Mouse (Mus musculus): Measurements from ENCODE around the gene Lrp8. TPM values are rescaled to one million over a fixed set of nuclear protein-coding genes. Genes with fewer than 3 reads are reported as not detected.

The Lrp8 gene
- polyA plus RNA-seq, 1 experiment from 2014 or later: 4.1 TPM

GRCm38 (mm10) chr4:107923803-107924194 is 121.7 kb downstream of the Lrp8 start:
- Histone ChIP-seq H3K9ac (ENCODE audit: low read depth, low read length) (no peak overlapping the region; the same call in 1 of the 2 replicates), H3K9me3 (ENCODE audit: control insufficient read depth, low read length) (no peaks in the 10 kb centered on the region), H3K27ac (replicated peaks; ENCODE audit: low read depth, low read length) (no peak overlapping the region), H3K36me3 (ENCODE audit: control insufficient read depth, insufficient read depth, low read length) (0 out of 2 replicates have a peak, but pooled peaks cover 7% of the 10 kb centered on the region), H3K4me2 (ENCODE audit: low read depth, low read length) (peak overlapping the region; percentile 60), H3K4me1 (ENCODE audit: control insufficient read depth, insufficient read depth, low read length) (peaks cover 15% of the 10 kb centered on the region), H3K27me3 (replicated peaks; ENCODE audit: control insufficient read depth, insufficient read depth, low read length) (no peaks in the 10 kb centered on the region), H3K4me3 (ENCODE audit: low read depth, low read length) (peak overlapping the region; percentile 62)
- no peak for DNase-seq (ENCODE audit: low spot score)
- WGBS: 47% methylated on average over 7 of the region's 7 CpGs
- ATAC-seq (ENCODE audit: low read depth): no peak; the same call in 1 of the 2 replicates

Other genes with a start within 250 kb of the Lrp8 start
- 0.25 TPM in 1 of 2 replicates, not detected in the other for gene Dmrtb1, start 118.0 kb upstream of the Lrp8 start, polyA plus RNA-seq (2014; fragmentation: Nextera tagmentation; extraction: Ambion mirVana)
- 171 and 176 TPM in 2 replicates for gene Magoh, start 77.5 kb downstream of the Lrp8 start, polyA plus RNA-seq (2014; fragmentation: Nextera tagmentation; extraction: Ambion mirVana)
- 158 and 164 TPM in 2 replicates for gene 0610037L13Rik, start 87.6 kb downstream of the Lrp8 start, polyA plus RNA-seq (2014; fragmentation: Nextera tagmentation; extraction: Ambion mirVana)
- 32.4 and 36.3 TPM in 2 replicates for gene Cpt2, start 121.3 kb downstream of the Lrp8 start, polyA plus RNA-seq (2014; fragmentation: Nextera tagmentation; extraction: Ambion mirVana)
- gene Slc1a7, start 166.1 kb downstream of the Lrp8 start, polyA plus RNA-seq (2014; fragmentation: Nextera tagmentation; extraction: Ambion mirVana): 0.17 TPM in 1 of 2 replicates, not detected in the other